Mouse (Mus musculus) ES-CJ7 (cell line): ENCODE data around the gene Magoh.

Experiments
- DNase-seq: peaks from one replicate; pipeline ENCODE4 v3.0.0; 2011; ENCODE audit warnings: low read depth, low spot score

The Magoh gene

GRCm38 (mm10) chr4:107889731-107890432 is 10.3 kb downstream of the Magoh start, which contains the start of gene 0610037L13Rik:
Gene 0610037L13Rik (plus strand): TSS chr4:107889813.
- DNase-seq, result peak; percentile 98

- no peak for DNase-seq
Observed at GRCm38 (mm10) chr4:107892663-107893062, 13.1 kb downstream of the Magoh start.

GRCm38 (mm10) chr4:107899211-107899927 is 19.8 kb downstream of the Magoh start:
- no peak for DNase-seq

- DNase-seq, result no peak
Observed at GRCm38 (mm10) chr4:107900206-107900605, 20.7 kb downstream of the Magoh start.

GRCm38 (mm10) chr4:107904252-107904651 is 24.7 kb downstream of the Magoh start:
- no peak for DNase-seq

- peak; percentile 28 for DNase-seq
Observed at GRCm38 (mm10) chr4:107906561-107906960, 27.0 kb downstream of the Magoh start.

- no peak for DNase-seq
Observed at GRCm38 (mm10) chr4:107910020-107910419, 30.5 kb downstream of the Magoh start.

- no peak for DNase-seq
Observed at GRCm38 (mm10) chr4:107920336-107920735, 40.8 kb downstream of the Magoh start.

- DNase-seq, result no peak
Observed at GRCm38 (mm10) chr4:107921152-107921695, 41.7 kb downstream of the Magoh start.

- DNase-seq, result no peak
Observed at GRCm38 (mm10) chr4:107921952-107922351, 42.4 kb downstream of the Magoh start.

- peak; percentile 88 for DNase-seq
Observed at GRCm38 (mm10) chr4:107923145-107923802, 43.7 kb downstream of the Magoh start, which contains the start of gene Cpt2. Gene Cpt2 (minus strand): TSS chr4:107923610.

- no peak for DNase-seq
Observed at GRCm38 (mm10) chr4:107923803-107924194, 44.2 kb downstream of the Magoh start.

GRCm38 (mm10) chr4:107928269-107928668 is 48.7 kb downstream of the Magoh start:
- DNase-seq, result no peak

- no peak for DNase-seq
Observed at GRCm38 (mm10) chr4:107928726-107929125, 49.2 kb downstream of the Magoh start.

GRCm38 (mm10) chr4:107931453-107931852 is 51.9 kb downstream of the Magoh start:
- DNase-seq, result no peak

- DNase-seq, result no peak
Observed at GRCm38 (mm10) chr4:107933239-107933638, 53.7 kb downstream of the Magoh start.

GRCm38 (mm10) chr4:107935254-107935653 is 55.7 kb downstream of the Magoh start:
- DNase-seq, result no peak
